Mouse (Mus musculus): ENCODE data around the gene Ctf2. TPM values are rescaled to one million over a fixed set of nuclear protein-coding genes. Genes with fewer than 3 reads are reported as not detected.

The Ctf2 gene
- polyA plus RNA-seq, 1 experiment: not detected

DNA sequence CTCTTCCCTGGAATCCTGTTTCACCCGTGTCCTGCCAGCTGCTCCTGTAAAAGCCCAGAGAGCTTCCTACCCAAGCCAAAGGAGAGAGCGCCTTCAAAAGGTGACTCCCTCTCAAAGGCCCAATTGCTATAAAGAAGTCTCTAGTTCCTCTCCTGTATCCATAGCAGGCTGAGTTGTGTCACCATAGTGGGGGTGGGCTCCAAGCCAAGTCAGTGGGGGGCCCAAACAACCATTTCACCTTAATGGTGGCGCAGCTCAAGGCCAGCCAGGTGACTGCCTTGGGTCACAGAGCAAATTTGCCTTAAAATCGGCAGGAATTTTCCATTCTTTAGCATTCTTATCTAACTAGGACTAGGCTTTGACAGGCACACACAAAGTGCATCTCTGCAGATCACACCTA, 17.1 kb downstream of the Ctf2 start:
- no peak overlapping the region for H3K27ac ChIP-seq (ENCODE audit: insufficient read depth, low read length)
- H3K4me1 ChIP-seq (ENCODE audit: control insufficient read depth, insufficient read depth, low read length): no peaks in the 10 kb centered on the region
- TF ChIP-seq CTCF (IDR thresholded peaks at IDR 0.05; ENCODE audit: low read depth, low read length) (no peak), EP300 (IDR thresholded peaks at IDR 0.05; ENCODE audit: insufficient read depth, low read depth, low read length) (no peak)
- no peaks in the 10 kb centered on the region for H3K27me3 ChIP-seq (ENCODE audit: control insufficient read depth, insufficient read depth, low read length, poor library complexity, severe bottlenecking)
- H3K4me3 ChIP-seq (ENCODE audit: low read depth, low read length): no peak overlapping the region
- H3K9ac ChIP-seq (ENCODE audit: low read depth, poor library complexity, severe bottlenecking): no peak overlapping the region
- H3K9me3 ChIP-seq (replicated peaks; ENCODE audit: control insufficient read depth, insufficient read depth, low read length, poor library complexity, severe bottlenecking): no peaks in the 10 kb centered on the region
- no peaks in the 10 kb centered on the region for H3K36me3 ChIP-seq (ENCODE audit: control insufficient read depth, insufficient read depth, low read length, poor library complexity, severe bottlenecking)

DNA sequence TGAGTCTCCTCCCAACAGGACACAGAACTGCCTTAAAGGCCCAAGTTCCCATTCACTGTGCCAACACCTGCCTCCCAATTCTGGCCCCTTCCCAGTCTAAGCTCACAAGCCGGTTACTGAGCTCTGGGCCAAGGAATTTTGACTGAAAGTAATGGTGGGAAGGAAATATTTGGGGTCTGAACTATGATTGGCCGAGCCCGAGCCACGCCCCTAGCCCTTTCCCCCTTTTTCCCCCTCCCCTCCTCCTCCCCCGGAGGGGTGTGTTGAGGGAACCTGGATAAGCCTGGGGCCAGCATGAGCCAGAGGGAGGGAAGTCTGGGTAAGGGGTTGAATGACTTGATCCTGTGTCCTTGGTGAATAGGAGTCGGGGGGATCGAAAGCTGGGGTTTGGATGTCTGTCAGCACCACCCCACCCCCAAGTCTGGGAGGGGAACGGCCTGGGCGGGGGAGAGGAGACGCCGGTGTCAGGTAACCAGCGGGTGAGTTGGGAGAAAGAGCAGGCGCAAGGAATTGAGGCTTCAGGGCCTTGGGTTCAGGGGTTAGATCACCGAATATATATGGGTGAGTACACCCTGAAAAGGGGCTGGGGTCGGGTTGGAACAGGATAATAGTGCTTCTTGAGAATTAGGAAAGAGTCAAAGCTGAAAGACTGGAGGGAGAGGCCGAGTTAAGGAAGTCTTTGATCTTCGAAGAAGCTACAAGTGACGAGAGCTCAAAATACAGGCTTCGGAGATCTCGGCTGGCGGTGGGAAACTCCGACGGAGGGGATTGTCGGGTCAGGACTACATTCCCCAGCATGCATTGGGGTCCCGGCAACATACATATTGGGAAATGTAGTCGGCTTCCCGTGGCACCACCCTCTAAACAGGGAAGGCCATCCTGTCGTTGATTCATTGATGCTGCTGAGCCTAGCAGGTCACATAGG, 19.2 kb downstream of the Ctf2 start, which contains the start of gene Ctf1:
TSS of gene Ctf1 (plus strand) at position 276 of the 925 bp plus-strand sequence.
- Histone ChIP-seq H3K4me3 (ENCODE audit: low read depth, low read length) (peak within 1 kb of the TSS; percentile 70), H3K9ac (ENCODE audit: low read depth, poor library complexity, severe bottlenecking) (peak within 1 kb of the TSS; percentile 65), H3K36me3 (ENCODE audit: control insufficient read depth, insufficient read depth, low read length, poor library complexity, severe bottlenecking) (no peaks in the 10 kb centered on the region), H3K9me3 (replicated peaks; ENCODE audit: control insufficient read depth, insufficient read depth, low read length, poor library complexity, severe bottlenecking) (no peaks in the 10 kb centered on the region), H3K27me3 (ENCODE audit: control insufficient read depth, insufficient read depth, low read length, poor library complexity, severe bottlenecking) (no peaks in the 10 kb centered on the region), H3K4me1 (ENCODE audit: control insufficient read depth, insufficient read depth, low read length) (no peaks in the 10 kb centered on the region), H3K27ac (ENCODE audit: insufficient read depth, low read length) (peak within 1 kb of the TSS; percentile 95)
- 0 out of 2 replicates have a peak, but pooled peaks have one; percentile 3 for TF ChIP-seq EP300 (IDR thresholded peaks at IDR 0.05; ENCODE audit: insufficient read depth, low read depth, low read length)
- peak; percentile 53 for TF ChIP-seq POLR2A (IDR thresholded peaks at IDR 0.05; ENCODE audit: insufficient read depth, low read length)
- TF ChIP-seq CTCF (IDR thresholded peaks at IDR 0.05; ENCODE audit: low read depth, low read length): no peak

- peak overlapping the region; percentile 65 for H3K9ac ChIP-seq (ENCODE audit: low read depth, poor library complexity, severe bottlenecking)
- no peaks in the 10 kb centered on the region for H3K9me3 ChIP-seq (replicated peaks; ENCODE audit: control insufficient read depth, insufficient read depth, low read length, poor library complexity, severe bottlenecking)
- H3K4me3 ChIP-seq (ENCODE audit: low read depth, low read length): no peak overlapping the region
- no peaks in the 10 kb centered on the region for H3K4me1 ChIP-seq (ENCODE audit: control insufficient read depth, insufficient read depth, low read length)
- H3K27ac ChIP-seq (ENCODE audit: insufficient read depth, low read length): peak overlapping the region; percentile 95
- TF ChIP-seq CTCF (IDR thresholded peaks at IDR 0.05; ENCODE audit: low read depth, low read length) (no peak), POLR2A (IDR thresholded peaks at IDR 0.05; ENCODE audit: insufficient read depth, low read length) (no peak), EP300 (IDR thresholded peaks at IDR 0.05; ENCODE audit: insufficient read depth, low read depth, low read length) (no peak)
- H3K27me3 ChIP-seq (ENCODE audit: control insufficient read depth, insufficient read depth, low read length, poor library complexity, severe bottlenecking): no peaks in the 10 kb centered on the region
- no peaks in the 10 kb centered on the region for H3K36me3 ChIP-seq (ENCODE audit: control insufficient read depth, insufficient read depth, low read length, poor library complexity, severe bottlenecking)
Observed at GRCm38 (mm10) chr7:127711456-127711855, 20.5 kb downstream of the Ctf2 start.

- H3K9me3 ChIP-seq (replicated peaks; ENCODE audit: control insufficient read depth, insufficient read depth, low read length, poor library complexity, severe bottlenecking): no peaks in the 10 kb centered on the region
- no peaks in the 10 kb centered on the region for H3K4me1 ChIP-seq (ENCODE audit: control insufficient read depth, insufficient read depth, low read length)
- H3K27ac ChIP-seq (ENCODE audit: insufficient read depth, low read length): peak overlapping the region; percentile 95; the same call in 1 of the 2 replicates
- H3K9ac ChIP-seq (ENCODE audit: low read depth, poor library complexity, severe bottlenecking): no peak overlapping the region
- no peak overlapping the region for H3K4me3 ChIP-seq (ENCODE audit: low read depth, low read length)
- H3K36me3 ChIP-seq (ENCODE audit: control insufficient read depth, insufficient read depth, low read length, poor library complexity, severe bottlenecking): 0 out of 2 replicates have a peak, but pooled peaks cover 2% of the 10 kb centered on the region
- TF ChIP-seq CTCF (IDR thresholded peaks at IDR 0.05; ENCODE audit: low read depth, low read length): no peak
- TF ChIP-seq POLR2A (IDR thresholded peaks at IDR 0.05; ENCODE audit: insufficient read depth, low read length): no peak
- no peak for TF ChIP-seq EP300 (IDR thresholded peaks at IDR 0.05; ENCODE audit: insufficient read depth, low read depth, low read length)
- no peaks in the 10 kb centered on the region for H3K27me3 ChIP-seq (ENCODE audit: control insufficient read depth, insufficient read depth, low read length, poor library complexity, severe bottlenecking)
Observed at GRCm38 (mm10) chr7:127711031-127711430, 20.9 kb downstream of the Ctf2 start.

GRCm38 (mm10) chr7:127709261-127709979, 22.5 kb downstream of the Ctf2 start:
- peak overlapping the region; percentile 80 for H3K9ac ChIP-seq (ENCODE audit: low read depth, poor library complexity, severe bottlenecking)
- peaks cover 5% of the 10 kb centered on the region; the same call in 1 of the 2 replicates for H3K36me3 ChIP-seq (ENCODE audit: control insufficient read depth, insufficient read depth, low read length, poor library complexity, severe bottlenecking)
- H3K4me1 ChIP-seq (ENCODE audit: control insufficient read depth, insufficient read depth, low read length): no peaks in the 10 kb centered on the region
- no peaks in the 10 kb centered on the region for H3K27me3 ChIP-seq (ENCODE audit: control insufficient read depth, insufficient read depth, low read length, poor library complexity, severe bottlenecking)
- TF ChIP-seq EP300 (IDR thresholded peaks at IDR 0.05; ENCODE audit: insufficient read depth, low read depth, low read length) (no peak), POLR2A (IDR thresholded peaks at IDR 0.05; ENCODE audit: insufficient read depth, low read length) (no peak), CTCF (IDR thresholded peaks at IDR 0.05; ENCODE audit: low read depth, low read length) (no peak)
- no peaks in the 10 kb centered on the region for H3K9me3 ChIP-seq (replicated peaks; ENCODE audit: control insufficient read depth, insufficient read depth, low read length, poor library complexity, severe bottlenecking)
- no peak overlapping the region for H3K4me3 ChIP-seq (ENCODE audit: low read depth, low read length)
- H3K27ac ChIP-seq (ENCODE audit: insufficient read depth, low read length): no peak overlapping the region

All from ES-Bruce4 (cell line).